Mouse (Mus musculus) forebrain, embryonic 15.5 days (tissue): ENCODE measurements at regions not wholly inside any gene's neighbourhood (a gene's known extent, or its start where the extent isn't known, plus 50 kb on each side); places are given as distances from the start of the nearest gene placed in this dataset.
"Not testable (repeated sequence)": the region's sequence is repeated elsewhere in the genome, so short reads cannot be mapped to it uniquely, and the experiment has no call there.

Source experiments
- ATAC-seq: fragments of 200-750 bp; cut with Nextera tagmentation; replicated peaks from 2 replicates; pipeline ENCODE4 v1.8.0; 2017; ENCODE audit warnings: mild to moderate bottlenecking, moderate TSS enrichment, moderate library complexity
- H3K27ac ChIP-seq: fragments of 300-500 bp; sonication (generic); replicated peaks from 2 replicates; pipeline ENCODE4 v1.5.1; 2015; ENCODE audit warnings: mild to moderate bottlenecking, inconsistent platforms
- H3K27me3 ChIP-seq: fragments of 300-500 bp; sonication (generic); 2 replicates; pipeline ENCODE4 v1.6.1; 2015; ENCODE audit warnings: inconsistent platforms
- H3K36me3 ChIP-seq: fragments of 300-500 bp; sonication (generic); 2 replicates; pipeline ENCODE4 v1.6.1; 2015; ENCODE audit warnings: mild to moderate bottlenecking, inconsistent platforms
- H3K4me1 ChIP-seq: fragments of 300-500 bp; sonication (generic); 2 replicates; pipeline ENCODE4 v1.6.1; 2015; ENCODE audit warnings: inconsistent platforms
- H3K4me2 ChIP-seq: fragments of 300-500 bp; sonication (generic); replicated peaks from 2 replicates; pipeline ENCODE4 v1.6.1; 2015; ENCODE audit warnings: mild to moderate bottlenecking, inconsistent platforms
- H3K4me3 ChIP-seq: fragments of 300-500 bp; sonication (generic); 2 replicates; pipeline ENCODE4 v1.5.1; 2015; ENCODE audit warnings: mild to moderate bottlenecking, inconsistent platforms
- H3K9ac ChIP-seq: fragments of 300-500 bp; sonication (generic); replicated peaks from 2 replicates; pipeline ENCODE4 v1.6.1; 2015; ENCODE audit warnings: mild to moderate bottlenecking, inconsistent platforms
- H3K9me3 ChIP-seq: fragments of 300-500 bp; sonication (generic); 2 replicates; pipeline ENCODE4 v1.6.1; 2016; ENCODE audit warnings: inconsistent platforms
- WGBS: fragments of 180-500 bp; shearing (Covaris S2); methylation state at CpG from one replicate; pipeline ENCODE4 v1.1.7; 2015; ENCODE audit warnings: mixed read lengths; 5-methylcytosine and 5-hydroxymethylcytosine counted together

DNA sequence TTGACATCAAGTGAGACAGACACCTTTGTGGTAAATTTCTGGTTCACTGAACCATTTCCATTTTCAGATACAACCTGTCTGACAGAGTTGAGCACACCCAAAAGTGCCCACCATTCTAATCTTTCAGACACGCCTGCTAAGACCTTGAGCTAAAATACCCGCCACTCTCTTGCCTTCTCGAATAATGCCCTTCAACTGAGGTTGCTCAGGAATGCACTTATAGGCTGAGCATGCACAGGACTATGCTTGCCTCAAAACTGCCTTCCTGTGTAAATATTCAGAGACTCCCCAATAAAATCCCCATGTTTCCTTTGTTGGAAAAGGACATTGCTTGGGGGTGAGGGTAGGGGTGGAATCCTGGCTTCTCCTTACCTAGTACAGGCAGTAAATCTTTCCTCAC lies 115.3 kb downstream of the Sox4 start:
- Histone ChIP-seq H3K27ac (0 out of 2 replicates have a peak overlapping the region, but pooled peaks have one; percentile 0), H3K9ac (no peak overlapping the region), H3K4me3 (no peak overlapping the region), H3K36me3 (no peaks in the 10 kb centered on the region), H3K4me1 (peaks cover 38% of the 10 kb centered on the region), H3K4me2 (no peak overlapping the region), H3K27me3 (no peaks in the 10 kb centered on the region), H3K9me3 (no peaks in the 10 kb centered on the region)
- WGBS: 82% methylated on average over 3 of the region's 3 CpGs
- ATAC-seq: no peak

DNA sequence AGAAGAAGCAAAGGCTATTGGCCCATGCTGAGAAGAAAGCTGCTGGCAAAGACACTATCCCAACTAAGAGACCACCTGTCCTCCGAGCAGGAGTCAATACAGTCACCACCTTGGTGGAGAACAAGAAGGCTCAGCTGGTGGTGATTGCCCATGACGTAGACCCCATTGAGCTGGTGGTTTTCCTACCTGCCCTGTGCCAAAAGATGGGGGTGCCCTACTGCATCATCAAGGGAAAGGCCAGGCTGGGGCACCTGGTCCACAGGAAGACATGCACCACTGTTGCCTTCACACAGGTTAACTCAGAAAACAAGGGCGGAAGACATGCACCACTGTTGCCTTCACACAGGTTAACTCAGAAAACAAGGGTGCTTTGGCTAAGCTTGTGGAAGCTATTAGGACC lies 116.3 kb downstream of the Sox4 start:
- H3K9me3 ChIP-seq, H3K27me3 ChIP-seq, H3K36me3 ChIP-seq, H3K9ac ChIP-seq, H3K27ac ChIP-seq, H3K4me3 ChIP-seq, ATAC-seq, H3K4me2 ChIP-seq: not testable (repeated sequence)
- 92% methylated on average over 3 of the region's 3 CpGs for WGBS
- H3K4me1 ChIP-seq: peaks cover 40% of the 10 kb centered on the region

DNA sequence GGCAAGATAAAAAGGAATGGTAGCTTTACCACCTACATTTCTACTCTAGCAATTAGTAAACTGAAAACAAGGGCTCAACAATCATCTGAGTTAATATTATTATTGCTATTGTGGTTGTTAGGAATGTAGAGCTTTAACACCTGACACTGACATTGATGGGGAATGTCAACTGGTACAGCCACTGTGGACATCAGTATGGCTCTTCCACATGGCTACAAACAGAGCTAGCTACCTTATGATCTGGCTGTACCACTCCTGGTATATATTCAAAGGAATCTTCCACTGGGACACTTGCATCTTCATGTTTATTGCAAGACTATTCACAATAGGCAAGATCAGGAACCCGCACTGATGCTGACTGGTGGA lies 119.8 kb downstream of the Sox4 start:
- no peak overlapping the region for H3K27ac ChIP-seq
- H3K4me2 ChIP-seq: no peak overlapping the region
- H3K36me3 ChIP-seq: no peaks in the 10 kb centered on the region
- H3K27me3 ChIP-seq: no peaks in the 10 kb centered on the region
- no peak for ATAC-seq
- H3K9ac ChIP-seq: no peak overlapping the region
- no peak overlapping the region for H3K4me3 ChIP-seq
- peaks cover 20% of the 10 kb centered on the region for H3K4me1 ChIP-seq
- WGBS: 89% methylated on average over 1 of the region's 1 CpGs
- H3K9me3 ChIP-seq: no peaks in the 10 kb centered on the region

DNA sequence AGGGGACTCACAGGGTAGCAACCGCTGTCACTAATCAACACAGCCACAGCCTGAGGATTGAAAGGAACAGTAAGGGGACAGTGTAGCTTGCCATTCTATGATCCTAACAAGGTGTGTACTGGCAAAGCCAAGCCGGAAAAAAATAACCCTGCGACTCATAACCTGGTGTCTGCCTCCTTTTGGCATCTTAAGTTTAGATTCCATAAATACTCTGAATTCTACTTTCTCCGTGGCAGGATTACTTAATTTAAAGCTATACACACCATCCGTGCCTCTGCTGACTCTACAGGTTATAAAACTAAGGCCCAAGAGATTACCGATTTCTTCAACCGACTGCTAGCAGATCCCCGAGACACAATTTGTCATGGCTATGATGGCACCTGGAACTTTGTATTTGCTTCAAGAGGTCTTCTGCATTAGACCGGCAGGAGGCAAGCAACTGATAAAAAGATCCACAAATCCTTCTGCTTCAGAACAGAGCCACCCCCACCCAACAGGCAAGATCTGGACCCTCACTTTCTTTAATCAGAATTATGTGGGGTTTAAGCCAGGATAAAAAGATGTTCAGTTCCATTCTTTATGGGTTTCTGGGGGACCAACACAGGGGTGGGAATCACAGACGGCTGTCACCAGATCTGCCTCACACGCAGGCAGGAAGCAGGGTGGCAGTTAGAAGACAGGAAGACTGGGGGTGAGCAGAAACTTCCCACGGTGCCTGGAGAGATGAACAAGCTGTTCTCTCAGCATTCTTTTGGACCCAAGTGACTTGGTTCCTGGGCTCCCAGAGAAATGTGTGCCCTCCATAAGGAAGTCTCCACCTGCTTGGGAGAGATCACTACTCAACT lies 120.4 kb downstream of the Sox4 start:
- no peaks in the 10 kb centered on the region for H3K27me3 ChIP-seq
- WGBS: 75% methylated on average over 12 of the region's 12 CpGs
- no peak overlapping the region for H3K4me3 ChIP-seq
- H3K9ac ChIP-seq: no peak overlapping the region
- H3K9me3 ChIP-seq: no peaks in the 10 kb centered on the region
- no peak overlapping the region for H3K27ac ChIP-seq
- no peaks in the 10 kb centered on the region for H3K36me3 ChIP-seq
- H3K4me2 ChIP-seq: no peak overlapping the region
- peaks cover 19% of the 10 kb centered on the region; the same call in 1 of the 2 replicates for H3K4me1 ChIP-seq
- no peak for ATAC-seq

DNA sequence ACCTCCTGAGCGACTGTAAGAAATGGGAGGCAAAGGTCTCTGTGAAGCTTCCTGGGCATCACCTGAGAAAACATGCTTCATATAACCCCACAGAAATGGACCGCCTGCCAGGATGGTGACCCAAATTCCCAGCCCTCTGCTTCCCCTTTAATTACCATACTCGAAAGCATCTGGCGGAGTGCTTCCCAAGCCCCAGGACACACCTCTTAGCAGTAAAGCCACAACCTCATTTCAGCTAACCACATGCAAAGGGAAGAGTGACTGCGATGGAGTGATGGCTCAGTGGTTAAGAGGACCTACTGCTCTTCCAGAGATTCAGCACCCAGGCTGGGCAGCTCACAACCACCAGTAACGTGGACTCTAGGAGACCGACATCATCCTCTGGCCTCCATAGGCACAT lies 127.2 kb downstream of the Sox4 start:
- Histone ChIP-seq H3K36me3 (no peaks in the 10 kb centered on the region), H3K4me3 (no peak overlapping the region), H3K27me3 (no peaks in the 10 kb centered on the region), H3K4me2 (no peak overlapping the region), H3K4me1 (peaks cover 34% of the 10 kb centered on the region), H3K27ac (no peak overlapping the region), H3K9ac (no peak overlapping the region), H3K9me3 (no peaks in the 10 kb centered on the region)
- no peak for ATAC-seq
- 95% methylated on average over 7 of the region's 7 CpGs for WGBS

DNA sequence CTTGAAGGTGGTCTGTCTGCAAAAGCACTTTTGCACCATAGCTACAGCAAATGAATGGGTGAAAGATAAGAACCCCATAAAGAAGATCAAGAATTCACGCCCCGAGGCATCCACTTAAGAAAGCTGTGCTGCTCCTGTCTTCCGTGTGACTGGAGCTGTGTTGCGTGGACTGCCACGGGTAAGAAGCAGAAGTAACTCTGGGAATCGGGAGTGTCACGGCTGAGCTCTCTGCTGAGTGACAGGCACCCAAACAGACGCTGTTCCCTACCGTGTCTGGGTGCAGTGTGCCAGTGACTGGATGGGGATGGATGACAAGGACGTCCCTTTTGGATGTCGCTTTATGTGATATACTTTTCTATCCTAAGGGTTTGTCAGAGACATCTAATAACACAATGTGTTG lies 129.5 kb downstream of the Sox4 start:
- H3K36me3 ChIP-seq: no peaks in the 10 kb centered on the region
- WGBS: 21% methylated on average over 11 of the region's 11 CpGs
- H3K9me3 ChIP-seq: no peaks in the 10 kb centered on the region
- 0 out of 2 replicates have a peak overlapping the region, but pooled peaks have one; percentile 11 for H3K4me2 ChIP-seq
- no peaks in the 10 kb centered on the region for H3K27me3 ChIP-seq
- no peak overlapping the region for H3K9ac ChIP-seq
- peak overlapping the region; percentile 66 for H3K27ac ChIP-seq
- no peak overlapping the region for H3K4me3 ChIP-seq
- peak; percentile 82 for ATAC-seq
- peaks cover 40% of the 10 kb centered on the region for H3K4me1 ChIP-seq

DNA sequence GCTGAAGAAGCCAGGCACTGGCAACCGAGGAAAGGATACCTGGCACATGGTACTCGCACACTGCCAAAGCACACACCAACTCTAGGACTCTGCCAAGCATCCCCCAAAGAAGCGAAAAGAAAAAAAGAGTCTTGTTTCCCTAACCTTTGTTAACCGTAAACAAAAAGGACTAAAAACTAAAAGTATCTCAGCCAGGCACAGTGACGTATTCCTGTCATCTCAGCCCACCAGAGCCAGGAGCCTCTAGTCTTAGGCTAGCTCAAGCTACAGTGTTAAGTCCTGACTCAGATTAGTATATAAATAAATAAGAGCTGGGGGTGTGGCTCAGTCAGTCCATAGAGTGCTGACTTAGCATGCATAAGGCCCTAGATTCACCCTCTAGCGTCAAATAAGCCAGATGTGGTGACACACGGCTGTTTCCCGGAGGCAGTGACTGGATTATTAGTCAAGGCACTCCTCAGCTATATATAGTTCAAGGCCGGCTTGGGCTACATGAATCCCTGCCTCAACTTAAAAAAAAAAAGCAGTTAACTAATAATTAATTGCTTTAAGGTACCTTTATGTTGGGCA lies 130.1 kb downstream of the Sox4 start:
- Histone ChIP-seq H3K4me3 (no peak overlapping the region), H3K4me1 (peaks cover 40% of the 10 kb centered on the region), H3K27ac (peak overlapping the region; percentile 66), H3K4me2 (no peak overlapping the region), H3K9me3 (no peaks in the 10 kb centered on the region), H3K9ac (no peak overlapping the region), H3K27me3 (no peaks in the 10 kb centered on the region), H3K36me3 (no peaks in the 10 kb centered on the region)
- WGBS: 54% methylated on average over 9 of the region's 9 CpGs
- ATAC-seq: peak; percentile 36; the same call in 1 of the 2 replicates

DNA sequence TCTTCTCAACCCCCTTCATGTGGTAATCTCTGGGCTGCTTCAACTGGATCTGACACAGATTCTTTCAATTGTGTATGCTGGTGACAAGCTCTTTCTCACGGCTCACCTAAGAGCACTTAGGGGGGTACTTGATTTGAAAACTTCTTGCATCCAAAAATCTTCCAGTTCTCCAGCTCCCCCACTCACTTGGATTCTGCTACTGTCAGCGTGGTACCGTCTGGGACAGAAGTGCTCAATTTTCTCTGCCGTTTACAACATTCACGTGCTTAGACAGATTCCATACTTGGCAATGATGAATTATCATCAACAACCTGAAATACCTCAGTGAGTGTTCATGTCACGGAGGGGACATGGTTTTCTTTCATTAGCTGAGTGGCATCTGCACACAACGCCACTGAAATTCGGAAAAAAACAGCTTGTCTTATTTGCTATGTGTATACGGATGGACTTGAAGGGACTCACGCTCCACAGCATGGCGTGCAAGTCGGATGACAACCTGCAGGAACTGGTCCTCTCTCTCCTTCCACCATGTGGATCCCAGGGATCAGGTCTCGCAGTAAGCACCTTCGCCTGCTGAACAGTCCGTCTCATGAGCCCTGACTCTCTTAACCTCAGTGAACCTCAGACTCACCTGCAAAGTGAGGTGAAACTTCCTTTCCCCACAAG lies 132.5 kb downstream of the Sox4 start:
- peaks cover 44% of the 10 kb centered on the region for H3K4me1 ChIP-seq
- H3K9me3 ChIP-seq: no peaks in the 10 kb centered on the region
- H3K4me3 ChIP-seq: no peak overlapping the region
- WGBS: 81% methylated on average over 15 of the region's 15 CpGs
- no peak overlapping the region for H3K4me2 ChIP-seq
- ATAC-seq: no peak
- 0 out of 2 replicates have a peak overlapping the region, but pooled peaks have one; percentile 27 for H3K27ac ChIP-seq
- H3K36me3 ChIP-seq: no peaks in the 10 kb centered on the region
- H3K27me3 ChIP-seq: no peaks in the 10 kb centered on the region
- no peak overlapping the region for H3K9ac ChIP-seq

DNA sequence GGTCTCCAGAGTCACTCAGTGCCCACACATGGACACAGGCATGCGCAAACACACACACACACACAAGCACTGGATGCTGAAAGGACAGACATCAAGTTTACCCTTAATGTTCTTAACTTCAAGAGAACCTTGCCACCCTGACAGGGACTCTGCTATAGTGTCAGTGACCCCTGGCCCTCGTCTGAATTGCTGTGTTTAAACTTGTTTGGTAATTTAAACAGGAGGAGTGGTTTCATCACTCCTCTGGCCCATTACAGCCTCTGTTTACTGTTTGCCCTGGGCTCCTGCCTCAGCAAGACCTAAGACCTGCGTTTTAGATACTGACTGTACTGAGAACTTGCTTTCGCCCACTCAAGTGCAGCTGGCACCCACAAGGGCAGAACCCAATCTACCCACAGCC lies 139.4 kb downstream of the Sox4 start:
- Histone ChIP-seq H3K27ac (no peak overlapping the region), H3K4me3 (no peak overlapping the region), H3K36me3 (no peaks in the 10 kb centered on the region), H3K9ac (no peak overlapping the region), H3K9me3 (no peaks in the 10 kb centered on the region), H3K4me1 (peaks cover 58% of the 10 kb centered on the region), H3K27me3 (no peaks in the 10 kb centered on the region), H3K4me2 (no peak overlapping the region)
- ATAC-seq: no peak
- whole genome bisulfite sequencing: 69% methylated on average over 4 of the region's 4 CpGs

DNA sequence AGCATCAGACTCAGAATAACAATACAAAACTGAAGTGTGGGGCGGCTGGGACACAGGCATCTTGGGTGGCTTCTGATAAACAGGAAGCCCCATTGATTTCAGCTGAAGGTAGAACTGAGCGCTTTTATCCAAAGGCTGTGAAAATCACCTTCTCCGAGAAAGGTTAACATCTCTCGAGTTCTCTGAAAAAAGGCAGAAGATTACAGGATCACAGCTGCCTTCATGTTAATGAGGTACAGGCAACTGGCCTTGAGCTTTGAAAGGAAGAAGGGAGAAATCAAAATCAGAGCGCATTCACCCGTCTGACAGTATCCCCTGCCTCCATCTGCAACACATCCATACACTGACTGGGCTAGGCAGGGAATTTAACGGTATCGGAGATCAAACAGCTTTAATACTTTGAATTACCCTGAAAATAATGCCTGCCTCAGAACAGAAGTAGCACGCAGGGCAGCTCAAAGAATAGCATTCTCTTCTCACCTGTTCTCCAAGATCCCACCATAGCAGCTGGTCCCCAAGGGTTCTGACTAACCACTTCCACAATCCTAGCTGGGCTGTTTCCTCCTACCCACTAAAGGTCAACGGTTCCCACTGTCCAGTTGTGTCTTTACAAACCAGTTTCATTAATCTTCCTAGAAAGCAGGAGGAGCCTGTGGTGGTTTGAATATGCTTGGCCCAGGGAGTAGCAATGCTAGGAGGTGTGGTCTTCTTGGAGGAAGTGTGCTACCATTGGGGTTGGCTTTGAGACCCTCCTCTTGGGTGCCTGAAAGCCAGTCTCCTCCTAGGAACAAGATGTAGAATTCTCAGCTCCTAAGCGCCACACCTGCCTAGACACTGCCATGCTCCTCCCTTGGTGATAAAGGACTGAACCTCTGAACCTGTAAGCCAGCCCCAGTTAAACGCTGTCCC lies 141.6 kb downstream of the Sox4 start:
- Histone ChIP-seq H3K36me3 (no peaks in the 10 kb centered on the region), H3K4me2 (peak overlapping the region; percentile 16), H3K4me1 (peaks cover 59% of the 10 kb centered on the region), H3K4me3 (no peak overlapping the region), H3K9me3 (no peaks in the 10 kb centered on the region), H3K9ac (peak overlapping the region; percentile 27; the same call in 1 of the 2 replicates), H3K27ac (peak overlapping the region; percentile 91), H3K27me3 (no peaks in the 10 kb centered on the region)
- peak; percentile 46 for ATAC-seq
- 25% methylated on average over 12 of the region's 12 CpGs for WGBS

DNA sequence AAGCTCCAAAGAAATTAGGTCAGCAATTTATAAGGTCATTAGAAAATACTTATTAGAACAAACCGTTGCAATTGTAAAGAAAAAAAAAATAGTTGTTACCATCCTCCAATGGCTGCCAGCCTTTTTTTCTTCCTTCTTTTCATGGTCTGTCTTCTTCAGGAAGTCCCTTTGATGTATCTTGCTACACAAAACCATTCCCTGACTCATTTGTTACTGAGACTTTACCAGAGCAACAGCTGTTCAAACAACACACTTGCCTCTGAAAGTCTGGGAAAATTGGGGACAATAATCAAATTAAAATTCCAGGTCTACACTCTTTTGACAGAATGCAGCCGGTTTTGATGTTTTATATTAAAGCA lies 142.5 kb downstream of the Sox4 start:
- Histone ChIP-seq H3K27ac (peak overlapping the region; percentile 91), H3K4me3 (no peak overlapping the region), H3K27me3 (no peaks in the 10 kb centered on the region), H3K4me1 (peaks cover 56% of the 10 kb centered on the region), H3K4me2 (peak overlapping the region; percentile 16; the same call in 1 of the 2 replicates), H3K36me3 (no peaks in the 10 kb centered on the region), H3K9ac (no peak overlapping the region), H3K9me3 (no peaks in the 10 kb centered on the region)
- 1% methylated on average over 2 of the region's 2 CpGs for WGBS
- ATAC-seq: no peak
